Mouse (Mus musculus) MEL (cell line): ENCODE measurements around the gene Cdyl.

Source experiments
- CTCF ChIP-seq, 3 experiments: IDR thresholded peaks in 2 of 3; conservative IDR thresholded peaks in 1 of 3; 2 replicates each; pipeline ENCODE4 v1.5.1; 2011 to 2012; ENCODE audit warnings: low read length in 3 of 3, low read depth in 2 of 3, mild to moderate bottlenecking in 2 of 3, improper control_type of control experiment in 1 of 3, inconsistent platforms in 1 of 3, mixed read lengths in 1 of 3, moderate library complexity in 1 of 3; ENCODE audit not compliant: control insufficient read depth in 1 of 3, insufficient read depth in 1 of 3, poor library complexity in 1 of 3, severe bottlenecking in 1 of 3
- EP300 ChIP-seq, 2 experiments: IDR thresholded peaks; 2 replicates each; pipeline ENCODE4 v1.6.1; 2011; ENCODE audit warnings: improper control_type of control experiment in 2 of 2, low read length in 2 of 2, low read depth in 1 of 2, mild to moderate bottlenecking in 1 of 2
- JUND ChIP-seq: IDR thresholded peaks from 2 replicates; pipeline ENCODE4 v1.6.1; 2011; ENCODE audit warnings: low read depth, mild to moderate bottlenecking, improper control_type of control experiment, low read length
- KAT2A ChIP-seq: conservative IDR thresholded peaks from 2 replicates; pipeline ENCODE4 v1.6.1; 2012; ENCODE audit warnings: low read depth, low read length, improper control_type of control experiment, inconsistent platforms
- MAX ChIP-seq: IDR thresholded peaks from 2 replicates; pipeline ENCODE4 v1.6.1; 2011; ENCODE audit warnings: low read length, improper control_type of control experiment
- POLR2A ChIP-seq, 2 experiments: IDR thresholded peaks; 2 replicates each; pipeline ENCODE4 v1.6.1; 2011 to 2012; ENCODE audit warnings: low read length in 2 of 2, mild to moderate bottlenecking in 2 of 2, control low read depth in 1 of 2, improper control_type of control experiment in 1 of 2, low read depth in 1 of 2, moderate library complexity in 1 of 2; ENCODE audit not compliant: control insufficient read depth in 1 of 2, insufficient read depth in 1 of 2, poor library complexity in 1 of 2
- POLR2AphosphoS2 ChIP-seq: IDR thresholded peaks from 2 replicates; pipeline ENCODE4 v1.6.1; 2011; ENCODE audit warnings: low read length, improper control_type of control experiment
- POLR2AphosphoS5 ChIP-seq: IDR thresholded peaks from 2 replicates; pipeline ENCODE4 v1.6.1; 2012; ENCODE audit warnings: low read depth, borderline replicate concordance, mild to moderate bottlenecking, inconsistent platforms, low read length, moderate library complexity, mixed read lengths
- USF1 ChIP-seq: IDR thresholded peaks from 2 replicates; pipeline ENCODE4 v1.6.1; 2014; ENCODE audit warnings: low read depth, mild to moderate bottlenecking, inconsistent platforms, low read length, improper control_type of control experiment, moderate library complexity
- ZC3H11A ChIP-seq: IDR thresholded peaks from 2 replicates; pipeline ENCODE4 v1.6.1; 2012; ENCODE audit warnings: low read depth, mild to moderate bottlenecking, inconsistent platforms, low read length, improper control_type of control experiment

- TF ChIP-seq CTCF (IDR thresholded peaks at IDR 0.05 in 2 of 3, conservative IDR thresholded peaks at IDR 0.05 in 1 of 3; ENCODE audit: control insufficient read depth in 1 of 3, insufficient read depth in 1 of 3, low read depth in 2 of 3, low read length in 3 of 3, poor library complexity in 1 of 3, severe bottlenecking in 1 of 3), result no peak
- TF ChIP-seq KAT2A, result no peak
- no peak for TF ChIP-seq POLR2A (IDR thresholded peaks at IDR 0.05; ENCODE audit: control insufficient read depth in 1 of 2, insufficient read depth in 1 of 2, low read depth in 1 of 2, low read length in 2 of 2, poor library complexity in 1 of 2)
- TF ChIP-seq ZC3H11A, result no peak
- TF ChIP-seq POLR2AphosphoS2, result no peak
- no peak for TF ChIP-seq USF1
- no peak for TF ChIP-seq POLR2AphosphoS5
- TF ChIP-seq EP300 (IDR thresholded peaks at IDR 0.05; ENCODE audit: low read depth in 1 of 2, low read length in 2 of 2), result no peak
- TF ChIP-seq JUND, result no peak
- no peak for TF ChIP-seq MAX
Measured at GRCm38 (mm10) chr13:35807940-35808339, 148.3 kb downstream of the Cdyl start.
